ENCODE assay signal across 7 mouse cellular contexts in genomic region chr5:121545793-121546529, GRCm38 (mm10). TPM values are rescaled to one million over a fixed set of nuclear protein-coding genes. Genes with fewer than 3 reads are reported as not detected.
DNase-seq lines count a peak whose midpoint lies in the region; ATAC-seq lines count a peak whose summit lies in the region.

Mapkapk5 (minus strand) TSS chr5:121545905.

- DNase-seq in adrenal gland, postnatal 10 days = peak; percentile 99
- DNase-seq in embryonic facial prominence, embryonic 10.5 days (ENCODE audit: low spot score) = peak; percentile 98
- DNase-seq in kidney, adult 11 months = peak; percentile 93
- DNase-seq in limb, embryonic 10.5 days (ENCODE audit: low spot score) = peak; percentile 99
- DNase-seq in spleen, adult 12 weeks (ENCODE audit: low spot score) = peak; percentile 97

- peaks cover 28% of the 10 kb centered on the region for H3K4me1 ChIP-seq in embryonic facial prominence, embryonic 10.5 days
- H3K4me1 ChIP-seq in limb, embryonic 10.5 days = peaks cover 22% of the 10 kb centered on the region
- peaks cover 36% of the 10 kb centered on the region for H3K4me1 ChIP-seq in midbrain, embryonic 13.5 days (replicated peaks)

- peak within 1 kb of the TSS; percentile 99 for H3K9ac ChIP-seq in midbrain, embryonic 13.5 days (replicated peaks)

- peak; percentile 84 for ATAC-seq in granulocyte monocyte progenitor cell, adult 5-6 weeks (replicated peaks; ENCODE audit: poor library complexity, severe bottlenecking)
- peak; percentile 94 for ATAC-seq in midbrain, embryonic 13.5 days

- no peaks in the 10 kb centered on the region for H3K27me3 ChIP-seq in embryonic facial prominence, embryonic 10.5 days (replicated peaks; ENCODE audit: low read depth, poor library complexity, severe bottlenecking)
- H3K27me3 ChIP-seq in limb, embryonic 10.5 days (ENCODE audit: low read depth, poor library complexity, severe bottlenecking) = no peaks in the 10 kb centered on the region
- H3K27me3 ChIP-seq in midbrain, embryonic 13.5 days = no peaks in the 10 kb centered on the region

- no peaks in the 10 kb centered on the region for H3K9me3 ChIP-seq in embryonic facial prominence, embryonic 10.5 days
- H3K9me3 ChIP-seq in limb, embryonic 10.5 days (replicated peaks) = no peaks in the 10 kb centered on the region
- no peaks in the 10 kb centered on the region for H3K9me3 ChIP-seq in midbrain, embryonic 13.5 days

- peak within 1 kb of the TSS; percentile 99 for H3K27ac ChIP-seq in embryonic facial prominence, embryonic 10.5 days (replicated peaks)
- peak within 1 kb of the TSS; percentile 99 for H3K27ac ChIP-seq in limb, embryonic 10.5 days
- peak within 1 kb of the TSS; percentile 96 for H3K27ac ChIP-seq in midbrain, embryonic 13.5 days

- H3K4me3 ChIP-seq in embryonic facial prominence, embryonic 10.5 days = peak within 1 kb of the TSS; percentile 92
- peak within 1 kb of the TSS; percentile 90 for H3K4me3 ChIP-seq in limb, embryonic 10.5 days
- peak within 1 kb of the TSS; percentile 99 for H3K4me3 ChIP-seq in midbrain, embryonic 13.5 days (replicated peaks)

- H3K36me3 ChIP-seq in embryonic facial prominence, embryonic 10.5 days (replicated peaks) = 0 out of 2 replicates have a peak, but pooled peaks cover 1% of the 10 kb centered on the region
- H3K36me3 ChIP-seq in limb, embryonic 10.5 days = peaks cover 3% of the 10 kb centered on the region; the same call in 1 of the 2 replicates
- H3K36me3 ChIP-seq in midbrain, embryonic 13.5 days = no peaks in the 10 kb centered on the region

- peak within 1 kb of the TSS; percentile 83 for H3K4me2 ChIP-seq in midbrain, embryonic 13.5 days (replicated peaks)

- WGBS in embryonic facial prominence, embryonic 10.5 days = 2% methylated on average over 55 of the region's 55 CpGs
- 2% methylated on average over 55 of the region's 55 CpGs for WGBS in limb, embryonic 10.5 days
- WGBS in midbrain, embryonic 13.5 days = 2% methylated on average over 55 of the region's 55 CpGs

RNA-seq across cellular contexts. Expression of gene Mapkapk5, which starts in this region (rescaled TPM):
- 10 to 100 TPM; 82.2 to 90.6 TPM for total RNA-seq in adrenal gland, postnatal 10 days (2021)
- 51.9 TPM in 2 replicates for polyA plus RNA-seq in embryonic facial prominence, embryonic 10.5 days (2016; fragmentation: Nextera tagmentation; extraction: Ambion mirVana)
- total RNA-seq in granulocyte monocyte progenitor cell, adult 5-6 weeks (2014; fragmentation: Nextera tagmentation) = 60.9 and 128 TPM in 2 replicates
- 91.6 and 97.7 TPM in 2 replicates for total RNA-seq in granulocyte monocyte progenitor cell, adult 5-6 weeks (2017)
- 50.3 and 60.3 TPM in 2 replicates for polyA plus RNA-seq in limb, embryonic 10.5 days (2016; fragmentation: Nextera tagmentation; extraction: Ambion mirVana)
- 55.5 and 60.5 TPM in 2 replicates for polyA plus RNA-seq in midbrain, embryonic 13.5 days (2015; fragmentation: Nextera tagmentation; extraction: Ambion mirVana)

Comparison
In these comparisons a context has a peak if more than half of its experiments do, and no peak if none do; other contexts are left out.
1. Peak in every context shown above with its lines: DNase-seq, ATAC-seq, H3K4me3 ChIP-seq and H3K27ac ChIP-seq.